Mouse (Mus musculus) E14TG2a.4 (cell line): ENCODE results near the gene Gm21915.

ENCODE experiments used
- H3K27me3 ChIP-seq: 2 replicates; pipeline ENCODE4 v1.6.1; 2014; ENCODE audit warnings: low read length, control low read depth; ENCODE audit not compliant: insufficient read depth
- H3K36me3 ChIP-seq: 2 replicates; pipeline ENCODE4 v1.6.1; 2014; ENCODE audit warnings: low read length, control low read depth; ENCODE audit not compliant: insufficient read depth
- H3K4me1 ChIP-seq: replicated peaks from 2 replicates; pipeline ENCODE4 v1.6.1; 2014; ENCODE audit warnings: low read depth, low read length, control low read depth
- H3K4me3 ChIP-seq: replicated peaks from 2 replicates; pipeline ENCODE4 v1.5.1; 2014; ENCODE audit warnings: mild to moderate bottlenecking, low read length
- H3K9me3 ChIP-seq: 2 replicates; pipeline ENCODE4 v1.6.1; 2014; ENCODE audit warnings: low read length, control low read depth
- CTCF ChIP-seq: conservative IDR thresholded peaks from 2 replicates; pipeline ENCODE4 v1.5.1; 2014; ENCODE audit warnings: low read length
- NANOG ChIP-seq: IDR thresholded peaks from 2 replicates; pipeline ENCODE4 v1.6.1; 2014; ENCODE audit warnings: borderline replicate concordance, low read length, mixed read lengths
- POU5F1 ChIP-seq: IDR thresholded peaks from 2 replicates; pipeline ENCODE4 v1.6.1; 2014; ENCODE audit warnings: low read length, borderline replicate concordance

Gene Gm21915

GRCm38 (mm10) chr9:40670313-40670712, at the start of gene Gm21915:
Gene Gm21915, plus strand, starts transcription at chr9:40670613.
- Histone ChIP-seq H3K9me3 (no peaks in the 10 kb centered on the region), H3K36me3 (no peaks in the 10 kb centered on the region), H3K4me3 (no peak within 1 kb of the TSS), H3K4me1 (peaks cover 11% of the 10 kb centered on the region), H3K27me3 (no peaks in the 10 kb centered on the region)
- TF ChIP-seq NANOG (no peak), POU5F1 (no peak), CTCF (no peak)

- Histone ChIP-seq H3K9me3 (no peaks in the 10 kb centered on the region), H3K36me3 (no peaks in the 10 kb centered on the region), H3K27me3 (peaks cover 10% of the 10 kb centered on the region; the same call in 1 of the 2 replicates), H3K4me3 (no peak overlapping the region), H3K4me1 (peaks cover 10% of the 10 kb centered on the region; the same call in 1 of the 2 replicates)
- TF ChIP-seq POU5F1 (no peak), NANOG (no peak), CTCF (no peak)
Measured at GRCm38 (mm10) chr9:40622265-40622664, 48.1 kb upstream of the Gm21915 start.

DNA sequence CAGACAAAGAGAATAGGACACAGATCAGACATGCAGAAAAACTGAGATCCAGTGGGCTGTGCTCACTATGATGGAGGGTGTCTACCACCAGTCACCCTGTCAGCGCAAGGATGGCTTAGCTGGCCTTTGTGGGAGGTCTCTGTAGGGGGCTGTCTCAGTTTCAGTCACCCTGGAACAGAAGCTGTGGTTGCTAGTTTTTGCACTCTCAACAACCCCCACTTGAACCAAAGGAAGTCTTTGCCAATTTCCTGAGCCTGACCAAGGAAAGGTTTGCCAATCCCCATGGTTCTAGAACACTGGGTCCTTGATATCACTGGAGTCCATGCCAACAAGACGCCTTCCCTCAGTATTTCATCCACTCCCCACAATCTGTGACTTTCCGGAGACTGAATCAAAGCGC, 47.6 kb upstream of the Gm21915 start:
- no peak for TF ChIP-seq POU5F1
- no peak for TF ChIP-seq CTCF
- Histone ChIP-seq H3K9me3 (no peaks in the 10 kb centered on the region), H3K4me1 (peaks cover 7% of the 10 kb centered on the region; the same call in 1 of the 2 replicates), H3K4me3 (no peak overlapping the region), H3K36me3 (no peaks in the 10 kb centered on the region), H3K27me3 (peaks cover 7% of the 10 kb centered on the region; the same call in 1 of the 2 replicates)

DNA sequence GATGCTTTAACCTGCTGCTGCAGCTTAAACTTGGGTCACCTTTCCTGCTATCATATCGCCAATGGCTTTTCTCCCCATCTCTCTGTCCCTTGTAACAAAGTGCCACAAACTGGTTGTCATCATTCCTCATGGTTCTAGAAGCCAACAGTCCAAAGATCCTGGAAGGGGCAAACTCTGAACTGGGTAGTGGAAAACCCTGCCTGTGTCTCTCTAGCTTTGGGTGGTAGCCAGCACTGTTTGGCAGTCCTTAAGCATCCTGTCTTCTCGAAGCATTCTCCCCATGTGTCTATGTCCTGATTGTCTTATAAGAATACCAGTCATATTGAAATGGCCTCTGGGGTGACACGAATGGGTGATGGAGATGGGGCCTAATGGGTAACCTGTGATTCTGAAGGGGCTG, 45.1 kb upstream of the Gm21915 start:
- Histone ChIP-seq H3K36me3 (no peaks in the 10 kb centered on the region), H3K4me1 (peaks cover 16% of the 10 kb centered on the region)

GRCm38 (mm10) chr9:40626566-40626965, 43.8 kb upstream of the Gm21915 start:
- TF ChIP-seq CTCF (no peak), POU5F1 (no peak), NANOG (no peak)
- H3K9me3 ChIP-seq: no peaks in the 10 kb centered on the region

More for the DNA sequence above, 45.1 kb upstream of the Gm21915 start:
- H3K4me3 ChIP-seq: no peak overlapping the region
- peaks cover 7% of the 10 kb centered on the region for H3K27me3 ChIP-seq
- H3K9me3 ChIP-seq: no peaks in the 10 kb centered on the region
- TF ChIP-seq CTCF (no peak), NANOG (no peak), POU5F1 (no peak)

DNA sequence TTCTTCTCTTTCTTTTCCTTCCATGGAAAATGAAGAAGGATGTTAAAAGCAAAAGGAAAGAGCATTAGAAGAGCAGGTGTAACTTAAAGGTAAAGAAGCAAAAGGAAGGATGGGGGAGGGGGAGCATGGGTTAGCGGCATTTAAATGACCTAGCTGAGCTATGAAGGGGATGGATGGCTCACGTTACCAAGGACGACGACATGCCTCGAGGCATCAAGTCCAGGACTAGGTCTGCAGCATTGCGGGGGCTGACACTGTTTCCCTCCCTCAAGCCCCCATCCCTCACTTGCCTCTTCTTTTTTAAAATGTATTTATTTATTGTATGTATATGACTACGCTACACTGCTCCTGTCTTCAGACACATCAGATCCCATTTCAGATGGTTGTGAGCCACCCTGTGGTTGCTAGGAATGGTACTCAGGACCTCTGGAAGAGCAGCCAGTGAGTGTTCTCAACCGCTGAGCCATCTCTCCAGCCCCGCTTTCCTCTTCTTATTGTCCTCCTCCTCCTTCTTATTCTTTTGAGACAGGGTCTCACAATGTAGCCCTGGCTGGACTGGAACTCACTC, 43.2 kb upstream of the Gm21915 start:
- TF ChIP-seq NANOG (no peak), POU5F1 (no peak), CTCF (no peak)
- Histone ChIP-seq H3K4me3 (no peak overlapping the region), H3K9me3 (no peaks in the 10 kb centered on the region), H3K27me3 (peaks cover 11% of the 10 kb centered on the region), H3K36me3 (no peaks in the 10 kb centered on the region), H3K4me1 (peaks cover 21% of the 10 kb centered on the region)

More at GRCm38 (mm10) chr9:40626566-40626965, 43.8 kb upstream of the Gm21915 start:
- no peaks in the 10 kb centered on the region for H3K36me3 ChIP-seq
- H3K4me3 ChIP-seq: no peak overlapping the region
- H3K27me3 ChIP-seq: peaks cover 11% of the 10 kb centered on the region
- peaks cover 21% of the 10 kb centered on the region for H3K4me1 ChIP-seq

DNA sequence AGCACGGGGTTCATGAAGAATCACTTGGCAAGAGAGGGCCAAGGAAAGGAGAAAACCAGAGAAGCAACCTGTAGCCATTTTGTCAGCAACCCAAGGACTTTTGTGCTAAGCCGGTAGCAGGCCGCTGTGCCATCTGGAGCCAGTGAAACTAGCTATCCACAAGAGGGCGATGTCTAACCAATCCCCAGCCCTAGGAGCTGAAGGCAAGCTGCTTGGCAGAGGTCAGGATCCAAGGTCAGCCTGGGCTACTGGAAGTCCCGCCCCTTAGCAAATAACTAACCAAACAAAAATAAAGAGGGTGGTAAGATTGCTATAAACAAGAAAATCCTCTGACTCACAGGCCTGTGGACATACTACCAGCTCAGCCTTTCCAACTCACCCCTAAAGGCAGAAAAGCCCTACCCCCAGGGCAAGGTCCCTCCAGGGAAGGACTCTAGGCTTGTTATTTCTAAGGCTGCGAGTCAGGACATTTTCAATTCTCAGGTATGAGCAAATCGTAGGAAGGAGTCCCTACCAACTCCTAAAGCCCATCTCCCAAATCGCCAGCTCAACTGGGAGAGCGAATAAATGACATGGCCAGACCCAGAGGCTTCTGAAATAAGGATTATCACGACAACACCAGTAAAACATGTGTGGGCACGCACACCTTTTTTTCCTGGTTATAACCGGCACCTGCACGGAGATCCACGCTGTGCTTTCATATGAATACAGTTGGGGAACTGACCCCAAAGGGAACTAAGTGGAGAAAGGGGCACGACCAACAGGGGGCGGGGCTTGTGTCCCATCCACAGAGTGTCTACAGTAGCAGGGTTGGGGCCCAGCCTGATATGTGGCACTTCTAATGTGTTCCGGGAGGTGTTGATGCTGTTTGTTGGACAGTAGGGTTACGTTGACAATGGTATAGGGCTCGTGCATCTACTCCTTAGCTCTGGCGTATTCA, 42.0 kb upstream of the Gm21915 start:
- no peak overlapping the region for H3K4me3 ChIP-seq
- no peaks in the 10 kb centered on the region for H3K36me3 ChIP-seq
- H3K4me1 ChIP-seq: peaks cover 21% of the 10 kb centered on the region
- H3K9me3 ChIP-seq: no peaks in the 10 kb centered on the region
- H3K27me3 ChIP-seq: peaks cover 11% of the 10 kb centered on the region
- TF ChIP-seq NANOG (no peak), CTCF (peak; percentile 43)

- Histone ChIP-seq H3K4me1 (peaks cover 21% of the 10 kb centered on the region), H3K4me3 (peak overlapping the region; percentile 52), H3K27me3 (peaks cover 10% of the 10 kb centered on the region), H3K36me3 (no peaks in the 10 kb centered on the region), H3K9me3 (no peaks in the 10 kb centered on the region)
- no peak for TF ChIP-seq NANOG
- no peak for TF ChIP-seq CTCF
- TF ChIP-seq POU5F1: no peak
Measured at GRCm38 (mm10) chr9:40629441-40629840, 41.0 kb upstream of the Gm21915 start.
